Mouse (Mus musculus): ENCODE results near the gene Gm11437. TPM values are rescaled to one million over a fixed set of nuclear protein-coding genes. Genes with fewer than 3 reads are reported as not detected.

Gm11437 gene
- total and polyA plus RNA-seq, 2 experiments from 2014 or later, result 0.16 TPM; not detected in 1

DNA sequence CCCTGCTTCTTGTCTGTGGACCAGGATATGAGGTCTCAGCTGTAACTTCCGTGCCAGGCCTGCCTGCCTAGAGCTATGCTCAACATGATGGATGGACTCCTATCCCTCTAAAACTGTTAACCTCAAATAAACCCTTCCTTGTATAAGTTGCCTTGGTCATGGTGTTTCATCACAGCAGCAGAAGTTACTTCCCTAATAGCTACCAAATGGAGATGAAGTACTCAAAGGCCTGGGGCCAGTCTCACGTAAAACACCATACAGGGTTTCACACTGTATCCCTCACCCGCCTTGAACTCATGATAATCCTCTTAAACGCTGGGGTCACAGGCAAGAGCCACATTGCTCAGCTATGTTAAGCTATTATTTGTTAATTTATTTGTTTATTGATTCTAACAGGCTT lies 49.8 kb downstream of the Gm11437 start:
- Histone ChIP-seq H3K27me3 (ENCODE audit: insufficient read depth, low read length) (no peaks in the 10 kb centered on the region), H3K36me3 (ENCODE audit: insufficient read depth, low read length) (peaks cover 36% of the 10 kb centered on the region), H3K27ac (ENCODE audit: low read depth, low read length) (no peak overlapping the region), H3K4me1 (ENCODE audit: insufficient read depth, low read length) (no peaks in the 10 kb centered on the region), H3K9ac (replicated peaks; ENCODE audit: low read length, poor library complexity, severe bottlenecking) (no peak overlapping the region), H3K9me3 (ENCODE audit: low read length) (no peaks in the 10 kb centered on the region), H3K4me3 (ENCODE audit: low read depth, low read length) (no peak overlapping the region), H3K4me2 (ENCODE audit: low read depth, low read length, poor library complexity, severe bottlenecking) (no peak overlapping the region)
- WGBS, result 79% methylated on average over 4 of the region's 4 CpGs
- ATAC-seq (ENCODE audit: low FRiP score) (no peak), DNase-seq (ENCODE audit: low spot score) (no peak)
- no peak for TF ChIP-seq CTCF (IDR thresholded peaks at IDR 0.05)

- TF ChIP-seq CTCF (IDR thresholded peaks at IDR 0.05), result peak; percentile 58
- H3K4me2 ChIP-seq (ENCODE audit: low read depth, low read length, poor library complexity, severe bottlenecking), result no peak overlapping the region
- H3K4me1 ChIP-seq (ENCODE audit: insufficient read depth, low read length), result no peaks in the 10 kb centered on the region
- H3K9ac ChIP-seq (replicated peaks; ENCODE audit: low read length, poor library complexity, severe bottlenecking), result no peak overlapping the region
- H3K27ac ChIP-seq (ENCODE audit: low read depth, low read length), result no peak overlapping the region
- no peak for DNase-seq (ENCODE audit: low spot score)
- H3K4me3 ChIP-seq (ENCODE audit: low read depth, low read length), result no peak overlapping the region
- H3K9me3 ChIP-seq (ENCODE audit: low read length), result no peaks in the 10 kb centered on the region
- H3K36me3 ChIP-seq (ENCODE audit: insufficient read depth, low read length), result peaks cover 36% of the 10 kb centered on the region
- ATAC-seq (ENCODE audit: low FRiP score), result no peak
- H3K27me3 ChIP-seq (ENCODE audit: insufficient read depth, low read length), result no peaks in the 10 kb centered on the region
- 64% methylated on average over 2 of the region's 2 CpGs for WGBS
Measured at GRCm38 (mm10) chr11:84116221-84116620, 51.1 kb downstream of the Gm11437 start.

- ATAC-seq (ENCODE audit: low FRiP score) (no peak), DNase-seq (ENCODE audit: low spot score) (no peak)
- H3K27me3 ChIP-seq (ENCODE audit: insufficient read depth, low read length), result no peaks in the 10 kb centered on the region
- H3K4me2 ChIP-seq (ENCODE audit: low read depth, low read length, poor library complexity, severe bottlenecking), result no peak overlapping the region
- H3K9me3 ChIP-seq (ENCODE audit: low read length), result no peaks in the 10 kb centered on the region
- 85% methylated on average over 9 of the region's 9 CpGs for WGBS
- H3K9ac ChIP-seq (replicated peaks; ENCODE audit: low read length, poor library complexity, severe bottlenecking), result no peak overlapping the region
- no peak overlapping the region for H3K27ac ChIP-seq (ENCODE audit: low read depth, low read length)
- no peak for TF ChIP-seq CTCF (IDR thresholded peaks at IDR 0.05)
- no peaks in the 10 kb centered on the region for H3K4me1 ChIP-seq (ENCODE audit: insufficient read depth, low read length)
- no peak overlapping the region for H3K4me3 ChIP-seq (ENCODE audit: low read depth, low read length)
- peaks cover 32% of the 10 kb centered on the region for H3K36me3 ChIP-seq (ENCODE audit: insufficient read depth, low read length)
Measured at GRCm38 (mm10) chr11:84115646-84116045, 51.6 kb downstream of the Gm11437 start.

GRCm38 (mm10) chr11:84113623-84114022 lies 53.7 kb downstream of the Gm11437 start:
- H3K27me3 ChIP-seq (ENCODE audit: insufficient read depth, low read length), result no peaks in the 10 kb centered on the region
- no peak overlapping the region for H3K4me2 ChIP-seq (ENCODE audit: low read depth, low read length, poor library complexity, severe bottlenecking)
- H3K9me3 ChIP-seq (ENCODE audit: low read length), result no peaks in the 10 kb centered on the region
- H3K4me1 ChIP-seq (ENCODE audit: insufficient read depth, low read length), result no peaks in the 10 kb centered on the region
- no peak overlapping the region for H3K4me3 ChIP-seq (ENCODE audit: low read depth, low read length)
- WGBS, result 94% methylated on average over 5 of the region's 5 CpGs
- peaks cover 38% of the 10 kb centered on the region for H3K36me3 ChIP-seq (ENCODE audit: insufficient read depth, low read length)
- no peak overlapping the region for H3K9ac ChIP-seq (replicated peaks; ENCODE audit: low read length, poor library complexity, severe bottlenecking)
- ATAC-seq (ENCODE audit: low FRiP score), result no peak
- H3K27ac ChIP-seq (ENCODE audit: low read depth, low read length), result no peak overlapping the region
- no peak for DNase-seq (ENCODE audit: low spot score)
- TF ChIP-seq CTCF (IDR thresholded peaks at IDR 0.05), result no peak

DNA sequence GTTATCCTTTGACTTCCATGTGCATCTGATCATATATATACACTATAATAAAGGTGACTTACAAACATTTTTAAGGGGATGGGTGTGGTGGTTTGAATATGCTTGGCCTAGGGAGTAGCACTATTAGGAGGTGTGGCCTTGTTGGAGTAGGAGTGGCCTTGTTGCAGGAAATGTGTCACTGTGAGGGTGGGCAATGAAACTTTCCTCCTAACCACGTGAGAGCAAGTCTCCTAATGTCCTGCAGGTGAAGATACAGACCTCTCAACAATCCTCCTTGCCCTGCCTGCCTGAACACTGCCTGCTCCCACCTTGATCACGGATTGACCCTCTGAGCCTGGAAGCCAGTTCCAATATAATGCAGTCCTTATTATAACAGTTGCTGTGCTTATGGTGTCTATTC lies 60.1 kb downstream of the Gm11437 start:
- no peak for TF ChIP-seq CTCF (IDR thresholded peaks at IDR 0.05)
- Histone ChIP-seq H3K36me3 (ENCODE audit: insufficient read depth, low read length) (peaks cover 63% of the 10 kb centered on the region), H3K27me3 (ENCODE audit: insufficient read depth, low read length) (no peaks in the 10 kb centered on the region), H3K27ac (ENCODE audit: low read depth, low read length) (no peak overlapping the region), H3K9me3 (ENCODE audit: low read length) (no peaks in the 10 kb centered on the region), H3K4me1 (ENCODE audit: insufficient read depth, low read length) (no peaks in the 10 kb centered on the region), H3K4me3 (ENCODE audit: low read depth, low read length) (no peak overlapping the region), H3K9ac (replicated peaks; ENCODE audit: low read length, poor library complexity, severe bottlenecking) (no peak overlapping the region), H3K4me2 (ENCODE audit: low read depth, low read length, poor library complexity, severe bottlenecking) (no peak overlapping the region)
- no peak for ATAC-seq (ENCODE audit: low FRiP score)
- WGBS, result 81% methylated on average over 2 of the region's 2 CpGs
- no peak for DNase-seq (ENCODE audit: low spot score)

GRCm38 (mm10) chr11:84104036-84104435 lies 63.2 kb downstream of the Gm11437 start:
- Histone ChIP-seq H3K27ac (ENCODE audit: low read depth, low read length) (no peak overlapping the region), H3K4me3 (ENCODE audit: low read depth, low read length) (no peak overlapping the region), H3K36me3 (ENCODE audit: insufficient read depth, low read length) (peaks cover 68% of the 10 kb centered on the region), H3K4me1 (ENCODE audit: insufficient read depth, low read length) (no peaks in the 10 kb centered on the region), H3K9me3 (ENCODE audit: low read length) (no peaks in the 10 kb centered on the region), H3K4me2 (ENCODE audit: low read depth, low read length, poor library complexity, severe bottlenecking) (no peak overlapping the region), H3K9ac (replicated peaks; ENCODE audit: low read length, poor library complexity, severe bottlenecking) (no peak overlapping the region), H3K27me3 (ENCODE audit: insufficient read depth, low read length) (no peaks in the 10 kb centered on the region)
- WGBS, result 92% methylated on average over 6 of the region's 6 CpGs
- TF ChIP-seq CTCF (IDR thresholded peaks at IDR 0.05), result no peak
- ATAC-seq (ENCODE audit: low FRiP score) (no peak), DNase-seq (ENCODE audit: low spot score) (no peak)
